Mouse (Mus musculus) spleen, adult 2 months (tissue): ENCODE measurements around the gene Gsdmc4.
"Not testable (repeated sequence)": the region's sequence is repeated elsewhere in the genome, so short reads cannot be mapped to it uniquely, and the experiment has no call there.

Experiments used
- CTCF ChIP-seq: fragments of 200-500 bp; IDR thresholded peaks from 2 replicates; pipeline ENCODE4 v1.5.1; 2011; ENCODE audit warnings: mild to moderate bottlenecking, inconsistent platforms; ENCODE audit not compliant: insufficient read depth, insufficient read length, insufficient replicate concordance; ENCODE audit errors: extremely low read depth
- POLR2A ChIP-seq: fragments of 200-500 bp; IDR thresholded peaks from 2 replicates; pipeline ENCODE4 v1.6.1; 2011; ENCODE audit warnings: low read depth, low read length, inconsistent platforms

DNA sequence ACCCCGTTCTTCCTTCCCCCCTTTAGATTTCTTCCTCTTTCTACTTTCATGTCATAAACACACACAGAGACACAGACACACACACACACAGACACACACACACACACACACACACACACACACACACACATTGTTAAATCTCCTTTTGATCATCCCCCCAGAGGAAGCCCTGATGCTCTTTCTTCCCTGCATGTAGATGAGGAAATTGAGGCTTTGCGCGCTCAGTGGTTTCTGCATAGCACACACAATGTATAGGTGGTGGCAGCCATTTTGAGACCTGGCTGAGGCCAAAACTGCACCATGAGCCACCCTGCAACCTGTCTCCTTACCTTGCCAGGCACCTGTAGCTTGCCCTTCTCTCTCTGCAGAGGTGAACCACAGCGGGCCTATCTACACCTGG, 4.5 kb upstream of the Gsdmc4 start:
- TF ChIP-seq CTCF, POLR2A: not testable (repeated sequence)
